Mouse (Mus musculus) gastrocnemius, postnatal 14 days (tissue): ENCODE results near the gene Atpaf1. TPM values are rescaled to one million over a fixed set of nuclear protein-coding genes. Genes with fewer than 3 reads are reported as not detected.

Experiments
- DNase-seq: peaks from one replicate; pipeline ENCODE4 v3.0.0; 2021; ENCODE audit warnings: mixed read lengths
- intact Hi-C: fragments of 180-260 bp; cut with DNase I; formaldehyde crosslinking; loops from one replicate; pipeline ENCODE4 v1.15.1; 2025; ENCODE audit warnings: low total_unique reads
- total RNA-seq, 2 experiments: library from RNA; stranded (reverse); gene quantifications; 2 replicates each; pipeline ENCODE4 v1.2.3; 2021

Atpaf1 gene
- total RNA-seq, 2 experiments from 2014 or later = 31.2 to 42.1 TPM

GRCm38 (mm10) chr4:115838696-115839641, 54.4 kb downstream of the Atpaf1 start, which contains the start of gene Mknk1:
Gene Mknk1 (plus strand): TSS chr4:115839198.
- intact Hi-C loops = no loop called here
- peak; percentile 94 for DNase-seq

DNA sequence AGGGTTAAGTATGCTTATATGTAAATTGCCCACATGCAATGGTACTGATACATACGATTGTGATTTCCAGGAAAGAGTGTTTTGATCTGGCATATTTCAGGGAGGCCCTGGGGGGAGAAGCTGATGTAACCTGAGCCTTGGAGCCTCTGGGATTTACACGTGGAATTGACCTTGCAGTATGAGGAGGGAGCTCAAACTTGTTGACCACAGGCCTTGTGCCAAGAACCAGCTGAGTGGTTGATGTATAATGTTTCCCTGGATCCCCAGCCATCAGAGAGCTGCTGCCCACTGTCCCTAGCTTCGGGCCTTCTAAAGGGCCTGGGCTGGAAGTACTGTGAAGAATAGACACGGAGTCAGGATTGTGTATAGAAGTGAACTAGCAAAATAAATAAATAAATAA, 55.3 kb downstream of the Atpaf1 start:
- intact Hi-C loops = no loop called here
- peak; percentile 21 for DNase-seq

GRCm38 (mm10) chr4:115840842-115841241, 56.2 kb downstream of the Atpaf1 start:
- intact Hi-C loops = no loop called here
- no peak for DNase-seq

GRCm38 (mm10) chr4:115846656-115847055, 62.0 kb downstream of the Atpaf1 start:
- intact Hi-C loops = no loop called here
- no peak for DNase-seq

- DNase-seq = no peak
- intact Hi-C loops = no loop called here
Measured at GRCm38 (mm10) chr4:115847377-115847776, 62.8 kb downstream of the Atpaf1 start.

DNA sequence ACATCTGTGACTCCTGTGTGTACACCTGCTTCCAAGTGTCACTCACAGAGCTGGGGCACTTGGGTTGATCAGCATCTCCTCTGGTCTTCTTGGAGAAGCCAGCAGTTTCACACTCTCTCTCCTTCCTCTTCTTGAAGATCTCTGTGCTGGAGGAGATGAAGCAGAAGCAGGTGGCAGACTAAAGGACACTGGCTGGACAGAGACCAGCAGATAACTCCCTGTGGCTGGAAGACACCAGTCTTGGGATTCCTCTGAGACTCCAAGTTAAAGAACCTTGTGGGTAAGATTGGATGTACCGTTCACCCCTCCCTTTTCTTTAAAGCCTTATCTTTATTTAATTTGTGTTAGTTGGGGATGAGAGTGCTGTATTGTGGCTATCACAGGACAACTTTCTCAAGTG, 63.5 kb downstream of the Atpaf1 start:
- intact Hi-C loops = no loop called here
- DNase-seq = no peak

DNA sequence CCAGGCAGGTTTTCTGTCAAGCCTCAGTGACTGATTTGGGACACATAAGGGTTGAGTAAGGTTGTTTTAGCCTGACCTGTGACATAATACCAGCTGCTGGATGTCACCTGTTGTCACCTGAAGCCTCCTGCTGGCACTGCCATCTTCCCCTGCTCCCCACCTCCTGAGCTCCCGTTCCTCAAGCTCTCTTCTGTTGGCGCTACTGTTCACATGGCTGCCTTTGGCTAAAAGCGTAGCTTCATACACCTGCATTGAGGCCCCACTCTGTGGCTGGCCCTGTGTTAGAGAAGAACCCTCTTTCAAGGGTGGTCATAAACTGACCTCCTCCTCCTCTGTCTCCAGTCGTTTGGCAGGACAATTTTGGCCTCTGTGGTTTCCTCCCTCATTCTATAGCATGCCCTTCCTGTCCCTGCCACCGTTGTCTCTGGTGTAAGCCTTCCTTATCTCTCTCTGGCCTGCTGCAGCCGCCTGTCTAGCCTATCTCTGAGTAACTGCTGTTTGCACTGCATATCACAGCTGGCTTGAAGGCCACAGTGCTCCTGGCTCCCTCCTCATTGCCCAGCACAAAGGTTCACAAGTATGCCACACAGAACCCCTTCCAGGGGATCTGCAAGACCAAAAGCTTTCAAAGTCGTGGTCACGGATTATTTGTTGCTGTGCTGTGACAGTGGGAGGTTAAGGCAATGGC, 64.5 kb downstream of the Atpaf1 start:
- intact Hi-C loops = no loop called here

GRCm38 (mm10) chr4:115850111-115850510, 65.5 kb downstream of the Atpaf1 start:
- no peak for DNase-seq

More for the DNA sequence above, 64.5 kb downstream of the Atpaf1 start:
- DNase-seq = no peak

DNA sequence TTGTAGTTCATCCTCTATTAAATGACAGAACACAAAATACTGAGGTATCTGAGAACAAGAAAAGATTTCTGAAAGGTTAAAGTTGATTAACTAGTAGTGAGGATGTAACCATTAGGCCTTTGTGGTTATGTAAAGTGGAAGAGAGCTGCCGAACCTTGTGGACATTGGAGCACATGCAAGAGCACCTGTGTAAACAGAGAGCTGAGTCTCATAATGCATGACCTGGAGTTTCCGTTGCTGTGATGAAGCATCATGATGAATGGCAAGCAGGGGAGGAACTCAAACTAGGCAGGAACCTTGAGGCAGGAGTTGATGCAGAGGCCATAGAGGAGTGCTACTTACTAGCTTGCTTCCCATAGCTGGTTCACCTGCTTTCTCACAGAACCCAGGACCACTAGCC, 66.0 kb downstream of the Atpaf1 start:
- intact Hi-C loops = no loop called here
- DNase-seq = no peak

More at GRCm38 (mm10) chr4:115850111-115850510, 65.5 kb downstream of the Atpaf1 start:
- intact Hi-C loops = no loop called here

- no peak for DNase-seq
- intact Hi-C loops = no loop called here
Measured at GRCm38 (mm10) chr4:115851569-115851968, 67.0 kb downstream of the Atpaf1 start.

- intact Hi-C loops = no loop called here
- no peak for DNase-seq
Measured at GRCm38 (mm10) chr4:115855100-115855499, 70.5 kb downstream of the Atpaf1 start.

DNA sequence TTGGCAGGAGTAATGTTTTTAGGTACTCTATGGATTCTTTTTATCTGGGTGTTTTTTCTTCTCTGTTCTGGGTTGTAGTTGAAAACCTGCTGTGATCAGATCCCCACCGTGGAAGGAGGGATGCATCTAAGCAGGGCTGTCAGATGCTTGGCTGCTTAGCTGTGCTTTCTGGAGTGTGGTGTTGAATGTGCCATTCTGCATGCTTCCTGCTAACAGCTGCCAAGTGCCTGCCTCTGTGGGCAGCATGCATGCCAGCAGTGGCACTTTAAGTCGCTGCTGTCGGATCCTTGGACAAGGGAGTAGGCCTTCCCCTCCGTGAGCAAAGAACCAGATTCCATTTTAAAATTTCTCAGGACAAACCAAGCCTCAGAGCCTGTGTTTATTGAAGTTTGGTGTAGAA, 71.0 kb downstream of the Atpaf1 start:
- no peak for DNase-seq
- intact Hi-C loops = no loop called here

GRCm38 (mm10) chr4:115856282-115856681, 71.7 kb downstream of the Atpaf1 start:
- no peak for DNase-seq
- intact Hi-C loops = no loop called here

DNA sequence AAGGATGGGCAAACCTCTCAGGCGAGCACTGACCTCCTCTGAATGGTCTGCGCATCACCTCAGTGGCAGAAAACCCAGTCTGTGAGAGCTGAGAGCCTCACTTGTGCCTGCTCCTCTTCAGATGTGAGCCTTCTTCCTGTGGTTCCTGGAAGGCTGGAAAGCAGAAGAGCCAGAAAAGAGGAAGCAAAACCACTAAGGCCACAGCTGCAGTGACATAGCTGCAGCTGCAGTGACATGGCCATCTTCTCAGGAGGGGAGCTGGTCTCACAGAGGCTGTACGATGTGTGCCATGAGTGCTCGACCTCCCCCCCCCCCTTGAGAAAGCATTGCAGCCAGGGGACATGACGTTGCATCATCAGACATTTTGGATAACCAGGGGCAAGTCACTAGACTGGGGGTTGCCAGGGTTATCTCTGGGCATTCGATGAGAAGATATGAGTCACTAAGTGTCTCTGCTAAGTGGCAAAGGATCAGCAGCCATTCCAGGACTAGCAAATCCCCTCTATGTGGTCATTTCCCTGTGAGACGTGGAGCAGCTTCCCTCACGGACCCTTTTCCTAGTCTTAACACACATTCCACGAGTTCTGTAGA, 72.8 kb downstream of the Atpaf1 start:
- DNase-seq = no peak
- intact Hi-C loops = no loop called here

- intact Hi-C loops = no loop called here
- DNase-seq = no peak
Measured at GRCm38 (mm10) chr4:115863352-115863751, 78.7 kb downstream of the Atpaf1 start.

DNA sequence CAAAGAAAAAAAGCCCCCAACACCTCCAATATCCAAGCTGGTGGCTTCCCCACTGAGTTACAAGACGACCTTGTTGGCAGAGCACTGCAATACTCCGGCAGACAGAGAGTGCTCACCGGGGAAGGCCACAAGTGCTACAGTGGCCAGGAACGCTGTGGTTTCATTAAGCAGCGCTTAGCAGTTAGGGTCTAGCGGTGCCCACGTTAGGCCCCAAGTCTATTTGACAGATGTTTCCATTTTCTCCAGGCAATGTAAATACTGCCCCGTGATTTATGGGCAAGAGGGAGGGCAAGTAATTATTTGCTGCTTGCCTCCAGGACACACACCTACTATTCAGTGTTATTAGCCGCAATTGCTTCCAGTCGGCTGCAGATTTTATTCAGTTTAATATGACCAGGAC, 79.3 kb downstream of the Atpaf1 start:
- no peak for DNase-seq
- intact Hi-C loops = no loop called here
